8 mouse cellular contexts compared by ENCODE assay signal in genomic region chr5:147076026-147076798, GRCm38 (mm10). TPM values are rescaled to one million over a fixed set of nuclear protein-coding genes. Genes with fewer than 3 reads are reported as not detected.
DNase-seq lines count a peak whose midpoint lies in the region; ATAC-seq lines count a peak whose summit lies in the region.

Gene Lnx2 (minus strand): TSS chr5:147076586.

- H3K9ac ChIP-seq in hindbrain, embryonic 15.5 days = peak within 1 kb of the TSS; percentile 80

- no peaks in the 10 kb centered on the region for H3K9me3 ChIP-seq in hindbrain, embryonic 15.5 days

- no peaks in the 10 kb centered on the region for H3K36me3 ChIP-seq in hindbrain, embryonic 15.5 days

- H3K4me1 ChIP-seq in hindbrain, embryonic 15.5 days (replicated peaks) = peaks cover 28% of the 10 kb centered on the region

- H3K4me3 ChIP-seq in hindbrain, embryonic 15.5 days = peak within 1 kb of the TSS; percentile 98

- H3K27ac ChIP-seq in hindbrain, embryonic 15.5 days (replicated peaks) = peak within 1 kb of the TSS; percentile 90

- no peaks in the 10 kb centered on the region for H3K27me3 ChIP-seq in hindbrain, embryonic 15.5 days

- peak within 1 kb of the TSS; percentile 98 for H3K4me2 ChIP-seq in hindbrain, embryonic 15.5 days

- peak; percentile 99 for ATAC-seq in hindbrain, embryonic 15.5 days (ENCODE audit: low FRiP score, low read depth)

- peak; percentile 95 for DNase-seq in T-cell, adult 2 months (ENCODE audit: low spot score)
- peak; percentile 98 for DNase-seq in cerebellum, postnatal 36 days
- peak; percentile 97 to 98 for DNase-seq in frontal cortex, postnatal 36 days (ENCODE audit: low spot score in 2 of 2)
- DNase-seq in left cerebral cortex, adult 11 months (ENCODE audit: low spot score) = peak; percentile 96
- peak; percentile 99 for DNase-seq in lung, postnatal 4 days
- DNase-seq in retina, postnatal 7 days (ENCODE audit: low read depth, low spot score) = peak; percentile 98
- DNase-seq in urinary bladder, adult 2 months (ENCODE audit: low spot score) = peak; percentile 94

- WGBS in hindbrain, embryonic 15.5 days = under 1% methylated on average over 65 of the region's 65 CpGs

RNA-seq across cellular contexts. Expression of gene Lnx2, which starts in this region (rescaled TPM):
- polyA plus RNA-seq in hindbrain, embryonic 15.5 days (2015; fragmentation: Nextera tagmentation; extraction: Ambion mirVana) = 4.5 and 6.5 TPM in 2 replicates
- polyA plus RNA-seq in urinary bladder, adult 2 months (2012; rRNA removed) = 9.6 and 13.6 TPM in 2 replicates

Comparison
In these comparisons a context has a peak if more than half of its experiments do, and no peak if none do; other contexts are left out.
1. Peak in every context shown above with its lines: DNase-seq, ATAC-seq, H3K4me3 ChIP-seq and H3K27ac ChIP-seq.